Mouse (Mus musculus): ENCODE data around the gene Med13l. TPM values are rescaled to one million over a fixed set of nuclear protein-coding genes. Genes with fewer than 3 reads are reported as not detected.

Med13l gene
- total and polyA plus RNA-seq, 3 experiments = 2.0 to 11.0 (median 10.1) TPM

GRCm38 (mm10) chr5:118647384-118647783 is 86.9 kb downstream of the Med13l start:
- Histone ChIP-seq H3K9ac (ENCODE audit: insufficient read depth, low read depth) (no peak overlapping the region), H3K4me2 (ENCODE audit: insufficient read depth, low read depth, poor library complexity, severe bottlenecking) (no peak overlapping the region; the same call in 1 of the 2 replicates), H3K4me1 (ENCODE audit: control insufficient read depth in 1 of 2, insufficient read depth in 2 of 2) (peaks cover 12 to 44% of the 10 kb centered on the region in 2 experiments), H3K27me3 (replicated peaks) (no peaks in the 10 kb centered on the region), H3K27ac (ENCODE audit: insufficient read depth, low read depth) (no peak overlapping the region), H3K36me3 (replicated peaks in 1 of 2; ENCODE audit: control insufficient read depth in 1 of 2, insufficient read depth in 1 of 2, low read length in 1 of 2) (peaks cover 3 to 19% of the 10 kb centered on the region in 2 experiments), H3K9me3 (replicated peaks; ENCODE audit: low read length) (no peaks in the 10 kb centered on the region), H3K79me2 (replicated peaks; ENCODE audit: control insufficient read depth, extremely low read depth, insufficient read depth, poor library complexity, severe bottlenecking) (no peaks in the 10 kb centered on the region; the same call in 1 of the 2 replicates), H3K4me3 (replicated peaks in 1 of 3; ENCODE audit: low read depth in 2 of 3, low read length in 2 of 3, poor library complexity in 1 of 3) (no peak overlapping the region)
- dilution Hi-C loops (cut with MboI; ENCODE audit: extremely low pct_ligation_motif_present, extremely low pct_unique_long_range_greater_than_20kb, low sequenced_read_pairs) (no loop called here), in situ Hi-C loops (cut with MboI; ENCODE audit: low pct_ligation_motif_present, low pct_unique_long_range_greater_than_20kb, low sequenced_read_pairs) (no loop called here)
- TF ChIP-seq BHLHE40 (IDR thresholded peaks at IDR 0.05; ENCODE audit: low read depth, low read length) (peak; percentile 95), USF1 (IDR thresholded peaks at IDR 0.05; ENCODE audit: low read depth, low read length) (no peak), IRF4 (IDR thresholded peaks at IDR 0.05; ENCODE audit: low read depth, low read length) (peak; percentile 68), TBP (conservative IDR thresholded peaks at IDR 0.05; ENCODE audit: low read depth, low read length) (0 out of 2 replicates have a peak, but pooled peaks have one; percentile 39), MEF2A (IDR thresholded peaks at IDR 0.05; ENCODE audit: borderline replicate concordance, low read depth, low read length) (no peak), CHD1 (IDR thresholded peaks at IDR 0.05; ENCODE audit: low read depth, low read length) (no peak), GABPA (IDR thresholded peaks at IDR 0.05; ENCODE audit: insufficient replicate concordance, low read depth, low read length) (no peak), SMC3 (IDR thresholded peaks at IDR 0.05; ENCODE audit: low read depth, low read length) (no peak), ELF1 (IDR thresholded peaks at IDR 0.05; ENCODE audit: low read depth, low read length) (no peak), E2F4 (IDR thresholded peaks at IDR 0.05; ENCODE audit: insufficient replicate concordance, low read depth, low read length) (no peak), ETS1 (conservative IDR thresholded peaks at IDR 0.05; ENCODE audit: low read depth, low read length) (no peak), MAX (IDR thresholded peaks at IDR 0.05; ENCODE audit: low read length) (peak; percentile 63), TCF12 (IDR thresholded peaks at IDR 0.05; ENCODE audit: low read depth, low read length) (no peak), EP300 (IDR thresholded peaks at IDR 0.05; ENCODE audit: low read length) (0 out of 2 replicates have a peak, but pooled peaks have one; percentile 27), MAZ (IDR thresholded peaks at IDR 0.05; ENCODE audit: low read depth, low read length) (no peak), SIN3A (IDR thresholded peaks at IDR 0.05; ENCODE audit: low read length) (no peak), JUN (IDR thresholded peaks at IDR 0.05; ENCODE audit: insufficient read depth, low read depth, low read length) (0 out of 2 replicates have a peak, but pooled peaks have one; percentile 2), POLR2A (IDR thresholded peaks at IDR 0.05; ENCODE audit: low read depth, low read length) (no peak), MXI1 (IDR thresholded peaks at IDR 0.05; ENCODE audit: low read depth, low read length) (0 out of 2 replicates have a peak, but pooled peaks have one; percentile 25), HCFC1 (IDR thresholded peaks at IDR 0.05; ENCODE audit: low read depth, low read length) (no peak), NELFE (IDR thresholded peaks at IDR 0.05; ENCODE audit: low read depth, low read length) (no peak), ZC3H11A (IDR thresholded peaks at IDR 0.05; ENCODE audit: low read depth, low read length) (no peak), MAFK (IDR thresholded peaks at IDR 0.05; ENCODE audit: insufficient replicate concordance, low read length) (no peak), KAT2A (IDR thresholded peaks at IDR 0.05; ENCODE audit: insufficient replicate concordance, low read length) (no peak), CTCF (conservative IDR thresholded peaks at IDR 0.05 in 1 of 2, IDR thresholded peaks at IDR 0.05 in 1 of 2; ENCODE audit: low read depth in 2 of 2, low read length in 2 of 2) (no peak)
- DNase-seq (ENCODE audit: extremely low read depth) = peak; percentile 82
